Mouse (Mus musculus): Measurements from ENCODE around the gene Ptpra.

GRCm38 (mm10) chr2:130546957-130547356 is 96.9 kb downstream of the Ptpra start:
- no peak for TF ChIP-seq POLR2A (IDR thresholded peaks at IDR 0.05; ENCODE audit: low read depth, low read length)
- no peak for TF ChIP-seq CTCF (IDR thresholded peaks at IDR 0.05; ENCODE audit: extremely low read depth, insufficient read depth, insufficient read length, insufficient replicate concordance)

Measured in spleen, adult 2 months (tissue).